Mouse (Mus musculus): ENCODE results near the gene Arf4. TPM values are rescaled to one million over a fixed set of nuclear protein-coding genes. Genes with fewer than 3 reads are reported as not detected.

Gene Arf4
- 100 to 1,000 TPM; 161 to 169 TPM for total RNA-seq (2023)

GRCm38 (mm10) chr14:26637851-26638707, at the start of gene Arf4:
Gene Arf4, plus strand, starts transcription at chr14:26638074.

GRCm38 (mm10) chr14:26669292-26670073, 31.6 kb downstream of the Arf4 start, which contains the start of gene Pde12:
Gene Pde12, minus strand, starts transcription at chr14:26669883.

GRCm38 (mm10) chr14:26692974-26693373, 55.1 kb downstream of the Arf4 start, which contains the start of gene Dnah12:
Gene Dnah12, plus strand, starts transcription at chr14:26693274.

Other genes starting within 250 kb of the Arf4 start
- gene Slmap, start 103.1 kb upstream of the Arf4 start, total RNA-seq (2023) = 10 to 100 TPM; 90.5 to 91.3 TPM
- 10 to 100 TPM; 14.6 to 15.1 TPM for gene Dennd6a, start 64.2 kb upstream of the Arf4 start, total RNA-seq (2023)
- 1 to 10 TPM; 6.8 to 7.6 TPM for gene Pde12, start 31.8 kb downstream of the Arf4 start, total RNA-seq (2023)
- gene Dnah12, start 55.2 kb downstream of the Arf4 start, total RNA-seq (2023) = under 1 TPM in 1 of 2 experiments, not detected in 1; 0.07 TPM